Mouse (Mus musculus) embryonic facial prominence, embryonic 14.5 days (tissue): ENCODE data around the gene Tbx4. TPM values are rescaled to one million over a fixed set of nuclear protein-coding genes. Genes with fewer than 3 reads are reported as not detected.

ENCODE experiments used
- ATAC-seq: fragments of 200-750 bp; cut with Nextera tagmentation; 2 replicates; pipeline ENCODE4 v1.8.0; 2017; ENCODE audit warnings: low read depth, moderate number of reproducible peaks, moderate TSS enrichment
- DNase-seq: peaks from one replicate; pipeline ENCODE4 v3.0.0-alpha.2; 2015; ENCODE audit warnings: low spot score
- H3K27ac ChIP-seq: fragments of 300-500 bp; sonication (generic); replicated peaks from 2 replicates; pipeline ENCODE4 v1.5.1; 2014; ENCODE audit warnings: low read depth, mild to moderate bottlenecking, low read length, moderate library complexity
- H3K27me3 ChIP-seq: fragments of 300-500 bp; sonication (generic); replicated peaks from 2 replicates; pipeline ENCODE4 v1.6.1; 2014; ENCODE audit warnings: low read length; ENCODE audit not compliant: control insufficient read depth, insufficient read depth
- H3K36me3 ChIP-seq: fragments of 300-500 bp; sonication (generic); 2 replicates; pipeline ENCODE4 v1.6.1; 2014; ENCODE audit warnings: low read length, mixed read lengths; ENCODE audit not compliant: control insufficient read depth, insufficient read depth
- H3K4me1 ChIP-seq: fragments of 300-500 bp; sonication (generic); 2 replicates; pipeline ENCODE4 v1.6.1; 2014; ENCODE audit warnings: antibody characterized with exemption, low read length; ENCODE audit not compliant: control insufficient read depth, insufficient read depth
- H3K4me2 ChIP-seq: fragments of 300-500 bp; sonication (generic); 2 replicates; pipeline ENCODE4 v1.6.1; 2014; ENCODE audit warnings: low read depth, mild to moderate bottlenecking, low read length, moderate library complexity, mixed read lengths
- H3K4me3 ChIP-seq: fragments of 300-500 bp; sonication (generic); 2 replicates; pipeline ENCODE4 v1.5.1; 2014; ENCODE audit warnings: low read depth, mild to moderate bottlenecking, low read length
- H3K9ac ChIP-seq: fragments of 300-500 bp; sonication (generic); 2 replicates; pipeline ENCODE4 v1.6.1; 2014; ENCODE audit warnings: low read depth, mild to moderate bottlenecking, low read length, moderate library complexity, mixed read lengths
- H3K9me3 ChIP-seq: fragments of 300-500 bp; sonication (generic); 2 replicates; pipeline ENCODE4 v1.6.1; 2016; ENCODE audit warnings: low read length; ENCODE audit not compliant: control insufficient read depth
- WGBS: fragments of 180-500 bp; shearing (Covaris S2); extraction: QIAGEN DNeasy Blood & Tissue Kit; methylation state at CpG from one replicate; pipeline ENCODE4 v1.1.7; 2014; 5-methylcytosine and 5-hydroxymethylcytosine counted together
- polyA plus RNA-seq: library from polyadenylated mRNA; unstranded; fragments of >200 nt; fragmentation: Nextera tagmentation; extraction: Ambion mirVana; gene quantifications from 2 replicates; pipeline ENCODE4 v1.2.1, GENCODE M21; 2014

The Tbx4 gene
- polyA plus RNA-seq, 1 experiment from 2014 or later: 0.85 TPM

GRCm38 (mm10) chr11:85910133-85910532 is 23.9 kb downstream of the Tbx4 start:
- 23% methylated on average over 10 of the region's 10 CpGs for WGBS
- Histone ChIP-seq H3K4me2 (no peak overlapping the region), H3K27me3 (no peaks in the 10 kb centered on the region), H3K9ac (no peak overlapping the region), H3K36me3 (no peaks in the 10 kb centered on the region), H3K27ac (no peak overlapping the region), H3K4me3 (no peak overlapping the region), H3K9me3 (no peaks in the 10 kb centered on the region), H3K4me1 (peaks cover 12% of the 10 kb centered on the region; the same call in 1 of the 2 replicates)
- ATAC-seq (no peak), DNase-seq (no peak)

GRCm38 (mm10) chr11:85913506-85913905 is 27.3 kb downstream of the Tbx4 start:
- Histone ChIP-seq H3K9ac (no peak overlapping the region), H3K4me1 (peaks cover 27% of the 10 kb centered on the region), H3K27ac (no peak overlapping the region), H3K27me3 (no peaks in the 10 kb centered on the region), H3K4me2 (no peak overlapping the region), H3K9me3 (no peaks in the 10 kb centered on the region), H3K36me3 (no peaks in the 10 kb centered on the region), H3K4me3 (no peak overlapping the region)
- no peak for ATAC-seq
- WGBS: 85% methylated on average over 7 of the region's 7 CpGs
- DNase-seq: no peak

- WGBS: 24% methylated on average over 12 of the region's 12 CpGs
- no peak overlapping the region; the same call in 1 of the 2 replicates for H3K27ac ChIP-seq
- H3K9ac ChIP-seq: no peak overlapping the region
- no peaks in the 10 kb centered on the region for H3K36me3 ChIP-seq
- H3K4me2 ChIP-seq: no peak overlapping the region
- H3K27me3 ChIP-seq: peaks cover 8% of the 10 kb centered on the region; the same call in 1 of the 2 replicates
- DNase-seq (no peak), ATAC-seq (no peak)
- H3K4me3 ChIP-seq: no peak overlapping the region
- peaks cover 20% of the 10 kb centered on the region for H3K4me1 ChIP-seq
- no peaks in the 10 kb centered on the region for H3K9me3 ChIP-seq
Measured at GRCm38 (mm10) chr11:85917091-85917992, 31.1 kb downstream of the Tbx4 start.

GRCm38 (mm10) chr11:85917993-85918325 is 31.7 kb downstream of the Tbx4 start:
- Histone ChIP-seq H3K4me3 (no peak overlapping the region), H3K9me3 (no peaks in the 10 kb centered on the region), H3K4me2 (peak overlapping the region; percentile 15), H3K27me3 (peaks cover 8% of the 10 kb centered on the region; the same call in 1 of the 2 replicates), H3K9ac (no peak overlapping the region), H3K27ac (no peak overlapping the region), H3K36me3 (no peaks in the 10 kb centered on the region), H3K4me1 (peaks cover 19% of the 10 kb centered on the region)
- 12% methylated on average over 11 of the region's 11 CpGs for WGBS
- DNase-seq (no peak), ATAC-seq (no peak; the same call in 1 of the 2 replicates)

- Histone ChIP-seq H3K4me3 (no peak overlapping the region), H3K4me1 (peaks cover 15% of the 10 kb centered on the region), H3K4me2 (peak overlapping the region; percentile 15), H3K36me3 (no peaks in the 10 kb centered on the region), H3K9me3 (no peaks in the 10 kb centered on the region), H3K27ac (no peak overlapping the region), H3K27me3 (peaks cover 8% of the 10 kb centered on the region; the same call in 1 of the 2 replicates), H3K9ac (no peak overlapping the region)
- no peak for DNase-seq
- WGBS: 27% methylated on average over 10 of the region's 10 CpGs
- no peak for ATAC-seq
Measured at GRCm38 (mm10) chr11:85918388-85918940, 32.2 kb downstream of the Tbx4 start.

GRCm38 (mm10) chr11:85925294-85925743 is 39.1 kb downstream of the Tbx4 start:
- WGBS: 12% methylated on average over 19 of the region's 19 CpGs
- Histone ChIP-seq H3K4me1 (peaks cover 18% of the 10 kb centered on the region), H3K36me3 (no peaks in the 10 kb centered on the region), H3K4me2 (peak overlapping the region; percentile 53), H3K4me3 (peak overlapping the region; percentile 28), H3K9ac (no peak overlapping the region; the same call in 1 of the 2 replicates), H3K9me3 (no peaks in the 10 kb centered on the region), H3K27ac (no peak overlapping the region; the same call in 1 of the 2 replicates), H3K27me3 (peaks cover 30% of the 10 kb centered on the region)
- ATAC-seq: no peak
- DNase-seq: peak; percentile 68

GRCm38 (mm10) chr11:85926287-85926764 is 40.1 kb downstream of the Tbx4 start:
- peak overlapping the region; percentile 5 for H3K9ac ChIP-seq
- DNase-seq (no peak), ATAC-seq (no peak; the same call in 1 of the 2 replicates)
- H3K36me3 ChIP-seq: no peaks in the 10 kb centered on the region
- H3K4me1 ChIP-seq: peaks cover 18% of the 10 kb centered on the region
- no peak overlapping the region for H3K27ac ChIP-seq
- H3K4me2 ChIP-seq: peak overlapping the region; percentile 51
- peak overlapping the region; percentile 25 for H3K4me3 ChIP-seq
- no peaks in the 10 kb centered on the region for H3K9me3 ChIP-seq
- WGBS: 6% methylated on average over 15 of the region's 16 CpGs
- H3K27me3 ChIP-seq: peaks cover 30% of the 10 kb centered on the region

- Histone ChIP-seq H3K4me3 (no peak overlapping the region), H3K4me1 (peaks cover 18% of the 10 kb centered on the region), H3K36me3 (no peaks in the 10 kb centered on the region), H3K9ac (no peak overlapping the region), H3K27ac (no peak overlapping the region), H3K4me2 (no peak overlapping the region), H3K9me3 (no peaks in the 10 kb centered on the region), H3K27me3 (peaks cover 26% of the 10 kb centered on the region)
- DNase-seq: no peak
- ATAC-seq: no peak
- WGBS: 77% methylated on average over 4 of the region's 4 CpGs
Measured at GRCm38 (mm10) chr11:85928106-85928505, 41.9 kb downstream of the Tbx4 start.
